Mouse (Mus musculus) layer of hippocampus, adult 18-20 months (tissue): ENCODE data around the gene Lrg1. TPM values are rescaled to one million over a fixed set of nuclear protein-coding genes. Genes with fewer than 3 reads are reported as not detected.

ENCODE experiments used
- DNase-seq, 2 experiments: peaks; one replicate each; pipeline ENCODE4 v3.0.0; 2022; ENCODE audit warnings: low spot score in 2 of 2
- total RNA-seq, 2 experiments: library from RNA; stranded (reverse); gene quantifications; 2 replicates each; pipeline ENCODE4 v1.2.3; 2021

The Lrg1 gene
- total RNA-seq, 2 experiments from 2014 or later = 0.61 to 1.0 TPM

DNA sequence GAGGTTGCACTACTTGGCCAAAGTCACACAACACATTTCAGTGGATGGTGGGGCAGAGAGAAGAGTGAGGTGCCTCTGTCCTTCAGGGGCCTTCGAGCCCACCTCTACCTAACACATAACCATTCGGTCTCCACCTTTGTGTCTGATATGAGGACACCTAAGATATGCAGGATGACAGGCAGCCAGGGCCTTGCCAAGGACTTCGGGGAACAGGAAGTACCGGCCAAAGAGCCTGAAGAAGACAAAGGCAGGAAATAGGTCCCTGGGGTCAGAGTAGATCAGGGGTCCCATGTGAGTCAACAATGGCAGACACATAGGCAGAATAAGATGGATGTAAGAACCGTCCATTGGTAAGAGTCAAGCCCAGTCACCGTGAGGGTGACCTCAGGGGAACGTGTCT lies 14.8 kb upstream of the Lrg1 start:
- DNase-seq = no peak

GRCm38 (mm10) chr17:56134463-56134971 lies 12.7 kb upstream of the Lrg1 start:
- DNase-seq = peak in 1 of 2 experiments; percentile 64

GRCm38 (mm10) chr17:56133457-56134363 lies 11.9 kb upstream of the Lrg1 start:
- no peak for DNase-seq

DNA sequence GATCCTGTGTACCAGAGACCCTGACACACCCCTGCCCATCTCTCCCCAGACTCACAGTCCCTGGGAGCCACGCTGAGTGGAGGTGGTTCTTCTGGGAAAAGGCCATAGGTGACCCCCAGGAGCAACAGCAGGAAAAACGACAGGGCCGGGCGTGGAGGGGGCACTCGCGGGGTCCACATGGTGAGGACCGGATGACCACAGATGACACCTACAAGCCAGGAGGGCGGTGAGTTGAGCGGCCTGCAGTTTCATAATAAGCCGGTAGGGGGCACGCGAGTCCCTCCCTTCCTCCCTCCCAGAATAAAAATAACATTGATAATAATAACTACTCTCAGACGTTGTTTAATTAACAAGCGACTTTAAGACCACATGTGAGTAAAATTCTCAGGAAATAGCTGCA lies 10.9 kb upstream of the Lrg1 start:
- peak in 1 of 2 experiments; percentile 69 for DNase-seq

GRCm38 (mm10) chr17:56131814-56132213 lies 10.0 kb upstream of the Lrg1 start:
- peak in 1 of 2 experiments; percentile 74 for DNase-seq

GRCm38 (mm10) chr17:56131136-56131535 lies 9.3 kb upstream of the Lrg1 start:
- no peak for DNase-seq

DNA sequence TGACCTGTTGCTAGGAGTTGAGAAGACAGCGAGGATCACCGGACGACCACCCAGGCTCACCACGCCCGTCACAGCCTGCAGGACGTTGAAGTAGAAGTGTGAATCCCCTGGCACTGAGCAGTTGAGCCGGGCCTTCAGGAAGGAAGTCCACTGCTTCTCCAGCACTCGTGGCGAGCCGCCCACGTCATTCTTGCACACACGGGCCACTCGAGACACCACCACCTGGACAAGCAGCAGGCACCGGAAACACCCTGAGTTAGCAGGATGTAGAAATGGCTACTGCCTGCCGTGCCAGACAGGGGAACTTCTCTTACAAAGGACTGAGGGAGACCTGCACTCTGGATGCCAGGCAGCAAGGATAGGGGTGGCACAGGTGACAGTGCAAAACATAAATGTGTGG lies 6.4 kb upstream of the Lrg1 start:
- no peak for DNase-seq

- DNase-seq = no peak
Observed at GRCm38 (mm10) chr17:56126175-56126574, 4.4 kb upstream of the Lrg1 start.

DNA sequence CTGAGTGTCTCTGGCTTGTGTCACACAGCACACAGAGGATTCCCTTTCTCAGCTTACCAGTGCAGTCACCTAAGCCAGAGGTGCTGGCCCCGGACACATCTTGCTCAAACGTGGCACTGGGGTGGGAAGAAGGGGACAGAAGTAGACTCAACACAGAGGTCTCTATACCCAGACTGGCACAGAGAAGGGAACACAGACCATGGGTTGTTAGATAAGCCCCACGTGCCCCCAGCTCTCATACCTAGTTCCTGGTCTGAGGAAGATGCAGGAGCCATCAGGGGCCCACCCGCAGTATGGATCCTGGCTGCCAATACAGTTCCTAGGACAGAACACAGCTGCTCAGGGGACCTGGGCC lies 3.5 kb upstream of the Lrg1 start:
- DNase-seq = no peak

GRCm38 (mm10) chr17:56124377-56125275 lies 2.8 kb upstream of the Lrg1 start:
- DNase-seq = no peak

DNA sequence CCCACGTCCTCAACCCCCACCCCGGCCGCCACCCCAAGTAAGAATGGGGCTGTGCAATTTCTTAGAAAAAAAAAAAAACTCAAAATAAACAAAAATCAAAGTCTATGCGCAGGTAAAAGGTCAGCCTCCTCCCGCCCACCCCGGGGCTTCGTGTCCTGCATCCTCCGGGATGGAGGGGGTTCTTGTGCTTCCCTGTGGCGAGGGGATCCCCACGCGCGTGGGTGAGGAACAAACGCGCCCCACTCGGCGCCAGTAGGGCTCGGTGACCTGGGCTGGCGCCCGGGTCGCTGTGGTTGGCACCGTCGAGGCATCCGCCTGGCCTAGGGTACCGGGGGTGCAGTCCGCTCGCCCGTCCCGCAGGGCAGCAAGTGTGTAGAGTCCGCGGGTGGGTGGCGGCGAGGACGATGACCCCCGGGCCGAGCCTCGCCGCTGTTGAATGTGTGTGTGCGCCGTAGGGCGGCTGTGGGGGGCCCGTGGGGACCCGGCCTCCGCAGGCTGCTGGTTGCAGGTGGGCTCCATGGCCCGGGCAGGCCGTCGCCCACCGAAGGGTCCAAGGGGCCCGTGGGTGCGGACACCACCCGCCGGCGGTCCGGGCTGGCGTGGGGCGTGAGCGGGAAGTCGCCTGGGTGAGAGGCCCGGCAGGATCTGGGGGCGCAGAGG lies 2.0 kb upstream of the Lrg1 start:
- DNase-seq = no peak

DNA sequence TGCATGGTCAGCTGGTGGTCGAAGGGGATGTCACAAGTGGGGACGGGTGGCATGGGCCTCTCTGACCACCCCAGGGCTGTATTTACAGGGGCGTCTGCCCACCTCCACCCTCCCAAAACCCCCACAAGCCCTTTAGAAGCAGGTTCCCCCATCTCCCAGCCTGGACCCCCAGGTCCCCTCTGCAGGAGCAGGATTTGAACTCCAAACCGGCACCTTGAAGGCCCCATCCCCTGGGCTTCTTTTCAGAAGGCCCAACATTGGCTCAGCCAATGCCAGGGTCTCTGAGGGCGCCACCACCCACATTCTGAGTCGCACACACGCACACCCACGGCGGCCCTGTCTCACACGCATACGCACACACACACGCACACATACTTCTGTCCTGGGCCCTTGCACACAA lies 1.4 kb upstream of the Lrg1 start:
- no peak for DNase-seq

DNA sequence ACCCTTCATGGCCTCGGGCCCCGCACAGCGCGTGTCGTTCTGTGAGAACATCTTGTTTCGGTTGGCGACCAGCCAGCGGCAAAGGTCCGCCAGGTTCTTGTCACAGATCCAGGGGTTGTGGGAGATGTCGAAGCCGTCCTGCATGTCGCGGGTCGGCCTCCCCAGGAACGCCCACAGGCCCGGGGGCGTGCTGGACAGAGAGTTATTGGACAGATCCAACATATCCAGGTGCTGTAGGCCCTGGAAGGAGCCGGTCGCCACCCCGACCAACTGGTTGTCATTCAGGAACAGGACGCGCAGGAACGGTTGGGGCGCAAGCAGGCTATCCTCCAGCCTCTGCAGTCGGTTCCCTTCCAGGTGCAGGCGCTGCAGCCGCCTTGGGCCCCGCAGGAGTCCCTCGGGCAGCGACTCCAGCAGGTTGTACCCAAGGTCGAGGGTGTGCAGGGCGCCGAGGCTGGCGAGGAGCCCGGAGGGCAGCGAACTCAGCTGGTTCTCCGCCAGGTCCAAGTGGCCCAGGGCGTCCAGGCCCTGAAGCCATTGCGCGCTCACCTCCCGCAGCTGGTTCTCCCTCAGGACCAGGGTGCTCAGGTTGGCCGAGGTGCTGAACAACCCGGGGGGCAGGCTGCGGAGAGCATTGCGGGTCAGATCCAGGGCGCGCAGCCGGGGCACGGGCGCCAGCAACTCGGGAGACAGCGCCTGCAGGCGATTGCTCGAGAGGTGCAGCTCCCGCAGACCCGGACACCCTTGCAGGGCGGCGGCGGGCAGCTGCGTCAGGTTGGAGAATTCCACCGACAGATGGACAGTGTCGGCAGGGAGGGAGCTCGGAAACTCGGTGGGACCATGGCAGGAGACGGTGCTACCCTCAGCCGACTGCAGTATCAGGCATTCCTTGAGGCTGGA lies 1.6 kb downstream of the Lrg1 start:
- no peak for DNase-seq

DNA sequence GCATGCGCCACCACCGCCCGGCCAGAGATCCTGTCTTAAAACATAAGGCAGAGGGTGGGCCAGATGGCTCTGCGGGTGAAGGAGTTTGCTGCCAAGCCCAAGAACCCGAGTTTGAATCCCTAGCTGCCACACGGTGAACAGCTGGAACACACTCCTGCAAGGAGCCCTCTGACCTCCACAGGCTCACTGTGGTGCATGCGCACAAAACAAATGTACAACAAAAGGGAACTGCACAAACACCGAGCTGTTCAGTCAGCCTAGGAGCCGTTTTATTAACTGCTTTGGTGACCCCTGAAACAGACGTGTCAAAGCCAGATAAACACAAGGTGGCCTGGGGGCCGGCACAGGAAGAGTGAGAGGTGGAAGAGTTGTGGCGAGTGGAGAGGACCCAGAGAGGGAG lies 2.4 kb downstream of the Lrg1 start:
- DNase-seq = no peak

GRCm38 (mm10) chr17:56117251-56117710 lies 4.5 kb downstream of the Lrg1 start, which contains the start of gene Plin5:
TSS of gene Plin5 (minus strand) at chr17:56117596.
- DNase-seq = no peak

DNA sequence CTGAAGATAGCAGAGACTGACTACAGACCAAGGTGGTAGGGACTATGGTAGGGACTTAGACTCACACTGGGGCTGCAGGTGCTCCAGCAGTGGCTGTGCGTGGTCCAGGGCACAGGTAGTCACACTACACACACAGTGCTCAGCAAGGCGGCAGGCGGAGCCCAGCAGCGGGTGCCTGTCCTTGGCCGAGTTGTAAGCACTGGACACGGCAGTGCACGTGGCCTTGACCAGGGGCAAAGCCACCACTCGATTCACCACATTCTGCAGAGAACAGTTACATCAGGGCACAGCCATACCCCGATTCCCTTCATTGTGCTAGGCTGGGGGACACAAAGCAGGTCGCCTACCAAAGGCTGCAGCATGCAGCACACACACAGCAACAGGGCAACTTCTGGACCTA lies 5.6 kb downstream of the Lrg1 start:
- no peak for DNase-seq

DNA sequence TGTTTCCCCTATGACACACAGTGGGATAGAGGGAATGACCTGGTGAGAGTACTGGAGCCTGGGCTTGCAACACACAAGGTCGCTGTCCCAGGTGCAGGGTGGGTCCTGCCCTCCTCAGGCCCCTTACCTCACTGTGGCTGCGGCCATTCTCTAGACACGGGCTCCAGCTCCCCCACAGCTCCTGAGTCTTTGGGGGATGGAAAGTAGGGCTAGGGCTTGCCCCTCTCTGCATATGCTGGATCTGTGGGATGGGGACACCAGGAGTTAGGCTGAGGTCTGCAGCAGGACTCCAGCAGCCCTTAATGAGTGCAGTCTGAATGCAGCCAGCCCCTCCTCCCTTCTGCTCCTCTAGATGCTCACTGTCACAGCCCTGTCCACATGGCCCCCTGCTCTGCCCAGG lies 9.1 kb downstream of the Lrg1 start:
- no peak for DNase-seq

DNA sequence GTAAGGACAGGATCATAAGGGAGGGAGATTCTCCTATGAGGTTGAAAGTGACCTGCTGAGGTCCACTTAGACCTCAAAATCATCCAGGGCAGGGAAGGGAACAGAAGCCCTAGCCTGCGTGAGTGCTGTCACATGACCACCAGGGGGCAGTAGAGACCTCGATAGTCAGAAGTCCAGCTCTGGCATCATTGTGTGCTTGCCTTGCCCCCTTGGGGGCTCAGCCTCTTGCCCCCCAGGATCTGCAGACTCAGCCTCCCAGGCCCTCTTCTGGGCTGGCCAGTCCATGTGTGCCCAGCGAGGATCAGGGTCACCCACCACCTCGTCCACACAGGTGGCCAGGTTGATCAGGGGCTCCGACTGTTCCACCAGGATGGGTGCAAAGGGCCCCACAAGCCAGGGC lies 9.9 kb downstream of the Lrg1 start:
- peak in 1 of 2 experiments; percentile 71 for DNase-seq

GRCm38 (mm10) chr17:56111021-56111420 lies 10.8 kb downstream of the Lrg1 start:
- DNase-seq = no peak

DNA sequence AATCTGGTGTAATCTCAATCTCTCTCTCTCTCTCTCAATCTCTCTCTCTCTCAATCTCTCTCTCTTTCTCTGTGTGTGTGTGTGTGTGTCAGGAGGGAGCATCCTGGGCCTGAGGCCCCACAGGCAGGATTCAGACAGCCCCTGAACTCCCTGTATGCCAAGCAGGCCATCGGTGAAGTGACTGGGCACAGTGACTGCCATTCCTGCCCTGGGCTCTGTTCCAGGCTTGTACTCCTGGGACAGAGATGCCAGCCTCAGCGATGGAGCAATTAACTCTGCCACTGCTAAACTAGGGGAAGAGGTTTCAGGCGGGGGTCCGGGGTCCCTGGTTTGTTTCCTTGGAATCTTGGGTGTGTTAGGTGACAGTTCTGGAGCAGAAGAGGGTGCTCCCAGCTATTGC lies 11.2 kb downstream of the Lrg1 start:
- DNase-seq = no peak
